Mouse (Mus musculus): ENCODE measurements at regions not wholly inside any gene's neighbourhood (a gene's known extent, or its start where the extent isn't known, plus 50 kb on each side); places are given as distances from the start of the nearest gene placed in this dataset.

DNA sequence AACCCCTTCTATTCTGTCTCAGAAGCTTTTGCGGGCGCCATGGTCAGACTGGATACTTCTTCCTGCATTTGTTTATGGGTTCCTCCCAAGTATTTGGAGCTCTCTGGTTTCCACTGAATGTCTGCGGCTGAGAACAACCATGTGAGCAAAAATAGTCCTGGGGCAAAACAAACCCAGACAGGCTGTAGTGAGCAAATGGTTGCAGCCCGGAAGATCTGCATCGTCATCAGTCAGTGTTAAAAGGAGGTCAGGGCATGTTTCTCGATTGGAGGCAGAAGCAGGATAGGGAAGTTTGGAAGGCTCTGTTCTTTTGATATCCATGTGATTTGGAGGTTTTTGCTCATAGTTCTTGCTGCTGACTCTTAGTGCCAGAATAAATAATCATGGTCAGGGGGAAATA, 492.1 kb upstream of the Jag1 start:
- no peak overlapping the region for H3K4me3 ChIP-seq (ENCODE audit: low read depth, low read length)
- 85% methylated on average over 6 of the region's 6 CpGs for WGBS
- no peak overlapping the region for H3K27ac ChIP-seq (ENCODE audit: low read depth, low read length)
- ATAC-seq (no peak), DNase-seq (no peak)
- H3K4me1 ChIP-seq (ENCODE audit: insufficient read depth): no peaks in the 10 kb centered on the region
- no peak overlapping the region for H3K4me2 ChIP-seq (ENCODE audit: low read depth)
- no peaks in the 10 kb centered on the region for H3K9me3 ChIP-seq (ENCODE audit: low read length)
- no peak for TF ChIP-seq CTCF (IDR thresholded peaks at IDR 0.05; ENCODE audit: low read depth)
- no peaks in the 10 kb centered on the region; the same call in 1 of the 2 replicates for H3K27me3 ChIP-seq (ENCODE audit: insufficient read depth, low read length)
- H3K9ac ChIP-seq: no peak overlapping the region
- no peaks in the 10 kb centered on the region for H3K36me3 ChIP-seq (ENCODE audit: insufficient read depth)

DNA sequence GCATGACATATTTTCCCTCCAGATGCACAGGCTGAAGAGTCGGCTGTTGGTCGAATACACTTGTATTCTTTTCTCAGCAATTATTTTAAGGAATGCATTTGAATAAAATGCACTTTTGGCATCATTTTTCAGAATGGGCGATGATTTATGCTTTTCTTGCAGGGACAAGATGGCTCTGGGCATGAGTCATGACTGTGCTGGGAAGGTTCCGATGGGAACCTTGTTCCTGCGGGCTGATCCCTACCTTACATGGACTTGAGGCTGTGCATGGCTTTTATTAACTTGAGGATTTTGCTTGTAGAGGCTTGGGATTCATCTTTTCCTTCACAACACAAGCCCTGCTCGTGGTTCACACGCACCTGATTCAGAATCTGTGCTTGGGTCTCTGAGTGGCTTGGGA, 481.7 kb upstream of the Jag1 start:
- no peak for TF ChIP-seq CTCF (IDR thresholded peaks at IDR 0.05; ENCODE audit: low read depth)
- Histone ChIP-seq H3K4me2 (ENCODE audit: low read depth) (no peak overlapping the region), H3K9ac (no peak overlapping the region), H3K27me3 (ENCODE audit: insufficient read depth, low read length) (no peaks in the 10 kb centered on the region), H3K9me3 (ENCODE audit: low read length) (no peaks in the 10 kb centered on the region), H3K27ac (ENCODE audit: low read depth, low read length) (no peak overlapping the region), H3K4me3 (ENCODE audit: low read depth, low read length) (no peak overlapping the region), H3K4me1 (ENCODE audit: insufficient read depth) (no peaks in the 10 kb centered on the region), H3K36me3 (ENCODE audit: insufficient read depth) (no peaks in the 10 kb centered on the region)
- DNase-seq (no peak), ATAC-seq (no peak)
- WGBS: 86% methylated on average over 7 of the region's 7 CpGs

DNA sequence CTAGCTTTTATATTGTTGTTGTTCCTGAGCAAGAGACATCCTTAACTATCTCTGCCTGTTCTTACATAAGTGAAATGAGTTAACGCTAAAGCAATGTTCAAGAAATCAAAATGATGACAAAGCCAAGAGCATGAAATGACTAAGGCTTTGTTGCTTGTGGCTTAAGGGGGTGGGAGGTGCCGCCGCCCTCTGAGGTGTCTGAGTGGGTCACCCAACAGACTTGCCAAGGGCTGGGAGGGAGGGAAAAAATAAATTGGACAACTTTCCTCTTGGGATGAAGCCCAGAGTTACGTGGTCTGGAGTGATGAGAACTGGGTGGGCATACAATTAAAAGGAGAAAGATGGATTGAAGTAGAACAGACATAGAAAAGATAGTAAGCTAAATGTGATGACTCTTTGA, 478.1 kb upstream of the Jag1 start:
- Histone ChIP-seq H3K9ac (no peak overlapping the region), H3K36me3 (ENCODE audit: insufficient read depth) (no peaks in the 10 kb centered on the region), H3K27me3 (ENCODE audit: insufficient read depth, low read length) (no peaks in the 10 kb centered on the region), H3K4me1 (ENCODE audit: insufficient read depth) (no peaks in the 10 kb centered on the region), H3K4me2 (ENCODE audit: low read depth) (no peak overlapping the region), H3K9me3 (ENCODE audit: low read length) (no peaks in the 10 kb centered on the region), H3K4me3 (ENCODE audit: low read depth, low read length) (no peak overlapping the region), H3K27ac (ENCODE audit: low read depth, low read length) (no peak overlapping the region)
- TF ChIP-seq CTCF (IDR thresholded peaks at IDR 0.05; ENCODE audit: low read depth): no peak
- 84% methylated on average over 4 of the region's 4 CpGs for WGBS
- ATAC-seq (no peak), DNase-seq (no peak)

GRCm38 (mm10) chr2:137591551-137591950, 475.1 kb upstream of the Jag1 start:
- Histone ChIP-seq H3K9me3 (ENCODE audit: low read length) (no peaks in the 10 kb centered on the region), H3K4me2 (ENCODE audit: low read depth) (no peak overlapping the region), H3K9ac (no peak overlapping the region), H3K27me3 (ENCODE audit: insufficient read depth, low read length) (no peaks in the 10 kb centered on the region), H3K4me1 (ENCODE audit: insufficient read depth) (no peaks in the 10 kb centered on the region), H3K27ac (ENCODE audit: low read depth, low read length) (no peak overlapping the region), H3K36me3 (ENCODE audit: insufficient read depth) (no peaks in the 10 kb centered on the region), H3K4me3 (ENCODE audit: low read depth, low read length) (no peak overlapping the region)
- DNase-seq (no peak), ATAC-seq (no peak)
- 81% methylated on average over 1 of the region's 1 CpGs for WGBS
- no peak for TF ChIP-seq CTCF (IDR thresholded peaks at IDR 0.05; ENCODE audit: low read depth)

DNA sequence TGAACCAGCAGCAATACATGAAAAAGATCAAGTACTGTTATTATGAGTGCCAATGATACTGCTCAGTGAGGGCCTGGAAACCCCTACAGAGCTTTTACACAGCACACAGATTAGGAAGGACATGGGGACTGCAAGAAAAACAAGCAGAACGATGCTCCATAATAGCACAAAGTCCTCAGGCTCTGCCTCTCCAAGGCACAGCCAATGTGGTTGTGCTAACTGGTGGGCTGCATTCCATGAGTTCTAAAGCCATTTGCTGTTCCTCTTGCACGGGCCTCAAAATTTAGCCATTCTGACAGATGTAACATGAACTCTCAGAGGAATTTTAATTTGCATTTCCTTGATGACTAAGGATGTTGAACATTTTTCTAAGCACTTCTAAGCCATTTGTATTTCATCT, 465.0 kb upstream of the Jag1 start:
- 50% methylated on average over 2 of the region's 2 CpGs for WGBS
- TF ChIP-seq CTCF (IDR thresholded peaks at IDR 0.05; ENCODE audit: low read depth): no peak
- H3K27me3 ChIP-seq (ENCODE audit: insufficient read depth, low read length): no peaks in the 10 kb centered on the region
- DNase-seq: no peak
- H3K9me3 ChIP-seq (ENCODE audit: low read length): no peaks in the 10 kb centered on the region
- H3K4me2 ChIP-seq (ENCODE audit: low read depth): no peak overlapping the region
- no peaks in the 10 kb centered on the region for H3K4me1 ChIP-seq (ENCODE audit: insufficient read depth)
- ATAC-seq: no peak
- no peak overlapping the region for H3K9ac ChIP-seq
- no peaks in the 10 kb centered on the region for H3K36me3 ChIP-seq (ENCODE audit: insufficient read depth)
- no peak overlapping the region for H3K4me3 ChIP-seq (ENCODE audit: low read depth, low read length)
- no peak overlapping the region for H3K27ac ChIP-seq (ENCODE audit: low read depth, low read length)

DNA sequence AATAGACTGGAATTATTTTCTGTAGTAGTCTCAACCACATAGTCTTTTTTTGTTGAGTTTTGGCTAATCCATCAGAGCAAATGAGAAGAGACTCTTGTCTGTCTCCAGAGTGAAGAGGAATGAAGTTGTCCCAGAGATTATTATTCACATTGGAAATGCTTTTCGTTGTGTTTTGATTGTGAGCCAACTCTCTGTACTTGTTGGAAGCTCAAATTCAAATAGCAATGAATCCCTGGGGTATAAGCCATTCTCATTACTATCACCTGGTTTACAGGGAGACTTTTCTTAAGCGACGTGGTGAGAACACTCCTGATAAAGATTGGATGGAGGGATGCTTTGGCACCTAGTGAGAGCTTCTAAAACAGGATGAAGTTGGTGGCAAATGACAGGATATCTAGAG, 459.3 kb upstream of the Jag1 start:
- Histone ChIP-seq H3K4me1 (ENCODE audit: insufficient read depth) (no peaks in the 10 kb centered on the region), H3K27ac (ENCODE audit: low read depth, low read length) (no peak overlapping the region), H3K9ac (no peak overlapping the region), H3K36me3 (ENCODE audit: insufficient read depth) (no peaks in the 10 kb centered on the region), H3K4me3 (ENCODE audit: low read depth, low read length) (no peak overlapping the region), H3K4me2 (ENCODE audit: low read depth) (no peak overlapping the region), H3K27me3 (ENCODE audit: insufficient read depth, low read length) (no peaks in the 10 kb centered on the region), H3K9me3 (ENCODE audit: low read length) (no peaks in the 10 kb centered on the region)
- 80% methylated on average over 3 of the region's 3 CpGs for WGBS
- no peak for ATAC-seq
- no peak for DNase-seq
- no peak for TF ChIP-seq CTCF (IDR thresholded peaks at IDR 0.05; ENCODE audit: low read depth)

GRCm38 (mm10) chr2:137574845-137575449, 458.5 kb upstream of the Jag1 start:
- H3K9me3 ChIP-seq (ENCODE audit: low read length): no peaks in the 10 kb centered on the region
- no peak for TF ChIP-seq CTCF (IDR thresholded peaks at IDR 0.05; ENCODE audit: low read depth)
- no peaks in the 10 kb centered on the region for H3K36me3 ChIP-seq (ENCODE audit: insufficient read depth)
- H3K4me1 ChIP-seq (ENCODE audit: insufficient read depth): no peaks in the 10 kb centered on the region
- 56% methylated on average over 4 of the region's 4 CpGs for WGBS
- ATAC-seq: no peak
- no peak overlapping the region for H3K9ac ChIP-seq
- no peak overlapping the region for H3K4me2 ChIP-seq (ENCODE audit: low read depth)
- no peak overlapping the region for H3K4me3 ChIP-seq (ENCODE audit: low read depth, low read length)
- no peak for DNase-seq
- H3K27me3 ChIP-seq (ENCODE audit: insufficient read depth, low read length): no peaks in the 10 kb centered on the region
- no peak overlapping the region for H3K27ac ChIP-seq (ENCODE audit: low read depth, low read length)
